Mouse (Mus musculus): ENCODE measurements around the gene Megf6.

- TF ChIP-seq GATA1 (IDR thresholded peaks at IDR 0.05; ENCODE audit: borderline replicate concordance, low read length) (no peak), FLI1 (IDR thresholded peaks at IDR 0.05; ENCODE audit: low read length) (no peak)
These were observed 48.2 kb upstream of the Megf6 start for GRCm38 (mm10) chr4:154122374-154122773.

Measured in megakaryocyte, embryonic 14.5 days (primary cell).